Mouse (Mus musculus) T-helper 17 cell (primary cell): ENCODE data around the gene Pnma5.

Source experiments
- in situ Hi-C, 2 experiments: fragments of 300-600 bp; cut with MboI, MseI; formaldehyde crosslinking; loops; 1 replicate in 1 of 2; 2 replicates in 1 of 2; pipeline ENCODE4 v1.15.1; 2025; ENCODE audit warnings: high pct_unique_total_duplicates in 2 of 2

Gene Pnma5

DNA sequence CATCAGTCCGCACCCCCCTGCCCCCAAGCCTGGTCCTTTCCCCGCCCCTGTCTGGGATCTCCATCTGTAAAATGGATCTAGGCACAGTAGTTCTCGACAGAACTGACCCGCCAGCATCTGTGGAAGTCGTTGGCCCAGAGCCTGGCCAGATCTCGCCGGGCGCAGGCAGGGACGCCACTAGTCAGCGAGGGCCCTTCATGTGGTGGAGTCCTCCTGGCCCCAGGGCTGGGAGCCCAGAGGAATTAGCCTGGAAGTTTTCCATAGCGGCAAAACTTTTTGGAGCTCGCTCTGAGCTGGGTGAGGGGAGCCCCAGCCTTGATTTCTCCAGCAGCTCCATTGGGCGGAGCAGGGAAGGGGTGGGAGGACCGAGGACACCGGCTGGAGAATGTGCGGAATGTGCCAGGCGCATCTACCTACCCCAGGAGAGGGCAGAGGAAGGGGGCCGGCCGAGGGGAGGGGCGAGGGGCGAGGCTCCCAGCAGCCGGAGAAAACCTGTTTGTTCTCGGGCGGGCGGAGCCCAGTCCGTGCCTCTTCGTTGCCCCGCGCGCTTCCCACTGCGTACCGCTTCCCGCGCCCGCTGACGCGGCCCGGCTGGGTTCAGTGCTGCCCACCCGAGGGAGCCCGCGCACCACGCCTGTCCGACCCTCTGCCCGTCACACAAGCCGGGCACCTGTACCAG is 49.9 kb downstream of the Pnma5 start, which contains the start of gene Zfp185:
TSS of gene Zfp185 (plus strand) at position 499 of the 679 bp plus-strand sequence.
- in situ Hi-C loops = no loop called here

DNA sequence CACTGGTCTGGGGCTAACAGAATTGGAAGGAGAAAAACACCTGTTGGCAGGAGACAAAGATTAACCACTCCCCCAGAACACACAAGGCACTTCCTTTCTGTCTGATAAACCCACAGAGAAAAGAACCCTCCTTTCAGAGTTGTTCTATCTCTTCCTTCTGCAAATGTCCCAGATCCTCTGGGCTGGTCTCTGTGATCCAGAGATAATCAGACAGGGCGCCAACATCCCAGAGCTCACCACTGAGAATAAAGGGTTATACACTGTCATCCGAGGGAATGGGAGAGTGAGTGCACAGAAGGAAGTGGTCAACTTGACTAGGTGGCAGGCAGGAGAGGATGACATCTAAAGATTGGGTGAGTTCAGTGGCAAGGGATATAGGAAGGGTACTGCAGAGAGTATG is 51.3 kb downstream of the Pnma5 start:
- in situ Hi-C loops = no loop called here
